Mouse (Mus musculus) CD4-positive helper T cell, adult 2 months (primary cell): Measurements from ENCODE around the gene Lipc.

ENCODE experiments used
- DNase-seq: peaks from one replicate; pipeline ENCODE4 v3.0.0-alpha.2; 2012; ENCODE audit warnings: low read depth, missing footprints, low spot score

Lipc gene

GRCm38 (mm10) chr9:70915356-70915685 is 36.7 kb downstream of the Lipc start:
- no peak for DNase-seq

- no peak for DNase-seq
Observed at GRCm38 (mm10) chr9:70914659-70915355, 37.2 kb downstream of the Lipc start.

- no peak for DNase-seq
Observed at GRCm38 (mm10) chr9:70911163-70911562, 40.9 kb downstream of the Lipc start.

- DNase-seq: no peak
Observed at GRCm38 (mm10) chr9:70910351-70910750, 41.7 kb downstream of the Lipc start.

- no peak for DNase-seq
Observed at GRCm38 (mm10) chr9:70902821-70903730, 49.0 kb downstream of the Lipc start.

- DNase-seq: no peak
Observed at GRCm38 (mm10) chr9:70894201-70894600, 57.8 kb downstream of the Lipc start.

- DNase-seq: no peak
Observed at GRCm38 (mm10) chr9:70893526-70893925, 58.5 kb downstream of the Lipc start.

GRCm38 (mm10) chr9:70892627-70893026 is 59.4 kb downstream of the Lipc start:
- no peak for DNase-seq

GRCm38 (mm10) chr9:70891431-70892133 is 60.4 kb downstream of the Lipc start:
- DNase-seq: peak; percentile 30

GRCm38 (mm10) chr9:70890736-70891135 is 61.3 kb downstream of the Lipc start:
- DNase-seq: no peak

GRCm38 (mm10) chr9:70888969-70889368 is 63.1 kb downstream of the Lipc start:
- no peak for DNase-seq

GRCm38 (mm10) chr9:70888556-70888955 is 63.5 kb downstream of the Lipc start:
- DNase-seq: no peak

- no peak for DNase-seq
Observed at GRCm38 (mm10) chr9:70881982-70882381, 70.0 kb downstream of the Lipc start.

GRCm38 (mm10) chr9:70878823-70879222 is 73.2 kb downstream of the Lipc start:
- DNase-seq: no peak

GRCm38 (mm10) chr9:70878157-70878556 is 73.9 kb downstream of the Lipc start:
- no peak for DNase-seq

- DNase-seq: no peak
Observed at GRCm38 (mm10) chr9:70875490-70875889, 76.5 kb downstream of the Lipc start.

GRCm38 (mm10) chr9:70875059-70875458 is 77.0 kb downstream of the Lipc start:
- DNase-seq: no peak

- no peak for DNase-seq
Observed at GRCm38 (mm10) chr9:70872675-70873074, 79.4 kb downstream of the Lipc start.

GRCm38 (mm10) chr9:70870326-70870725 is 81.7 kb downstream of the Lipc start:
- DNase-seq: no peak

- DNase-seq: no peak
Observed at GRCm38 (mm10) chr9:70869169-70869873, 82.7 kb downstream of the Lipc start.

- no peak for DNase-seq
Observed at GRCm38 (mm10) chr9:70867381-70867780, 84.6 kb downstream of the Lipc start.

- DNase-seq: no peak
Observed at GRCm38 (mm10) chr9:70864039-70864438, 88.0 kb downstream of the Lipc start.
